Mouse (Mus musculus) lung, embryonic 14.5 days (tissue): Measurements from ENCODE around the gene G3bp1. TPM values are rescaled to one million over a fixed set of nuclear protein-coding genes. Genes with fewer than 3 reads are reported as not detected.

Source experiments
- ATAC-seq: fragments of 200-750 bp; cut with Nextera tagmentation; 2 replicates; pipeline ENCODE4 v1.8.0; 2017; ENCODE audit warnings: mild to moderate bottlenecking, moderate TSS enrichment, moderate library complexity; ENCODE audit not compliant: insufficient read depth
- DNase-seq: peaks from one replicate; pipeline ENCODE4 v3.0.0-alpha.2; 2015
- H3K27ac ChIP-seq: fragments of 300-500 bp; sonication (generic); 2 replicates; pipeline ENCODE4 v1.5.1; 2014; ENCODE audit warnings: low read depth, mild to moderate bottlenecking, moderate library complexity
- H3K27me3 ChIP-seq: fragments of 300-500 bp; sonication (generic); 2 replicates; pipeline ENCODE4 v1.6.1; 2014; ENCODE audit warnings: low read length, control low read depth; ENCODE audit not compliant: insufficient read depth
- H3K36me3 ChIP-seq: fragments of 300-500 bp; sonication (generic); 2 replicates; pipeline ENCODE4 v1.6.1; 2014; ENCODE audit warnings: control low read depth; ENCODE audit not compliant: insufficient read depth
- H3K4me1 ChIP-seq: fragments of 300-500 bp; sonication (generic); 2 replicates; pipeline ENCODE4 v1.6.1; 2014; ENCODE audit warnings: antibody characterized with exemption, control low read depth; ENCODE audit not compliant: insufficient read depth
- H3K4me2 ChIP-seq: fragments of 300-500 bp; sonication (generic); 2 replicates; pipeline ENCODE4 v1.6.1; 2014; ENCODE audit warnings: mild to moderate bottlenecking
- H3K4me3 ChIP-seq: fragments of 300-500 bp; sonication (generic); 2 replicates; pipeline ENCODE4 v1.5.1; 2014; ENCODE audit warnings: low read depth, low read length
- H3K9ac ChIP-seq: fragments of 300-500 bp; sonication (generic); 2 replicates; pipeline ENCODE4 v1.6.1; 2014
- H3K9me3 ChIP-seq: fragments of 300-500 bp; sonication (generic); 2 replicates; pipeline ENCODE4 v1.6.1; 2016; ENCODE audit warnings: low read depth, low read length, control low read depth
- CTCF ChIP-seq: IDR thresholded peaks from 2 replicates; pipeline ENCODE4 v1.5.1; 2016; ENCODE audit warnings: antibody characterized with exemption, low read depth
- WGBS: fragments of 180-500 bp; shearing (Covaris S2); extraction: QIAGEN DNeasy Blood & Tissue Kit; methylation state at CpG from one replicate; pipeline ENCODE4 v1.1.7; 2014; 5-methylcytosine and 5-hydroxymethylcytosine counted together
- microRNA-seq: library from miRNA; unstranded; fragments of <30 nt; microRNA quantifications from one replicate; pipeline ENCODE4, GENCODE M21; 2016; ENCODE audit warnings: borderline number of aligned reads
- polyA plus RNA-seq: library from polyadenylated mRNA; unstranded; fragments of >200 nt; fragmentation: Nextera tagmentation; extraction: Ambion mirVana; gene quantifications from 2 replicates; pipeline ENCODE4 v1.2.1, GENCODE M21; 2014

G3bp1 gene
- polyA plus RNA-seq, 1 experiment from 2014 or later = 217 TPM

- DNase-seq (no peak), ATAC-seq (no peak)
- Histone ChIP-seq H3K4me1 (no peaks in the 10 kb centered on the region), H3K9me3 (no peaks in the 10 kb centered on the region), H3K36me3 (no peaks in the 10 kb centered on the region), H3K4me3 (no peak overlapping the region), H3K27me3 (no peaks in the 10 kb centered on the region), H3K27ac (no peak overlapping the region), H3K9ac (no peak overlapping the region), H3K4me2 (no peak overlapping the region)
- no peak for TF ChIP-seq CTCF
- 53% methylated on average over 4 of the region's 4 CpGs for whole genome bisulfite sequencing
These were observed 73.2 kb downstream of the G3bp1 start for GRCm38 (mm10) chr11:55542671-55543070.

GRCm38 (mm10) chr11:55545690-55546089 lies 76.2 kb downstream of the G3bp1 start:
- Histone ChIP-seq H3K4me3 (no peak overlapping the region), H3K4me2 (no peak overlapping the region), H3K27ac (no peak overlapping the region), H3K9me3 (no peaks in the 10 kb centered on the region), H3K27me3 (no peaks in the 10 kb centered on the region), H3K9ac (no peak overlapping the region), H3K4me1 (no peaks in the 10 kb centered on the region), H3K36me3 (no peaks in the 10 kb centered on the region)
- DNase-seq (no peak), ATAC-seq (no peak)
- WGBS = 73% methylated on average over 1 of the region's 1 CpGs
- TF ChIP-seq CTCF = peak; percentile 12; the same call in 1 of the 2 replicates

Small RNA genes lying within 50 kb of the gene (microRNA-seq; reads per million reads assigned to microRNA genes)
- not detected for gene Mir7652

Other genes with a start within 250 kb of the G3bp1 start
- gene Fat2, start 133.1 kb upstream of the G3bp1 start, polyA plus RNA-seq = 0.29 and 0.53 TPM in 2 replicates
- gene Sparc, start 46.5 kb upstream of the G3bp1 start, polyA plus RNA-seq = 1,429 and 1,454 TPM in 2 replicates
- gene Atox1, start 8.4 kb upstream of the G3bp1 start, polyA plus RNA-seq = 506 and 535 TPM in 2 replicates
- gene Glra1, start 138.5 kb downstream of the G3bp1 start, polyA plus RNA-seq = not detected in 2 replicates